Mouse (Mus musculus) right cerebral cortex, adult 2 months (tissue): ENCODE results near the gene Rfesd.

ENCODE experiments used
- DNase-seq, 2 experiments: peaks; one replicate each; pipeline ENCODE4 v3.0.0; 2021 to 2022; ENCODE audit warnings: low spot score in 2 of 2

Rfesd gene

GRCm38 (mm10) chr13:76017974-76018843 lies at the start of gene Rfesd:
Gene Rfesd (minus strand): TSS chr13:76018719.
- DNase-seq, result peak; percentile 95

- DNase-seq, result no peak
Observed at GRCm38 (mm10) chr13:76064363-76064945, 45.9 kb upstream of the Rfesd start.

GRCm38 (mm10) chr13:76063548-76063947 lies 45.0 kb upstream of the Rfesd start:
- no peak for DNase-seq

GRCm38 (mm10) chr13:76062569-76062968 lies 44.0 kb upstream of the Rfesd start:
- DNase-seq, result no peak

- no peak for DNase-seq
Observed at GRCm38 (mm10) chr13:76062126-76062525, 43.6 kb upstream of the Rfesd start.

- DNase-seq, result no peak
Observed at GRCm38 (mm10) chr13:76059591-76059990, 41.1 kb upstream of the Rfesd start.

- peak; percentile 47 to 52 for DNase-seq
Observed at GRCm38 (mm10) chr13:76057267-76058069, 38.9 kb upstream of the Rfesd start.

- DNase-seq, result no peak
Observed at GRCm38 (mm10) chr13:76056896-76057266, 38.4 kb upstream of the Rfesd start, which contains the start of gene Gpr150. Gene Gpr150 (minus strand): TSS chr13:76056996.

GRCm38 (mm10) chr13:76056261-76056724 lies 37.8 kb upstream of the Rfesd start:
- peak; percentile 76 to 81 for DNase-seq

GRCm38 (mm10) chr13:76055391-76056232 lies 37.1 kb upstream of the Rfesd start:
- DNase-seq, result peak; percentile 44 to 56

- DNase-seq, result no peak
Observed at GRCm38 (mm10) chr13:76044971-76045370, 26.5 kb upstream of the Rfesd start.

- no peak for DNase-seq
Observed at GRCm38 (mm10) chr13:76042455-76042854, 23.9 kb upstream of the Rfesd start.

- DNase-seq, result no peak
Observed at GRCm38 (mm10) chr13:76024588-76024987, 6.1 kb upstream of the Rfesd start.

GRCm38 (mm10) chr13:76021782-76022181 lies 3.3 kb upstream of the Rfesd start:
- peak; percentile 31 to 37 for DNase-seq

- DNase-seq, result no peak
Observed at GRCm38 (mm10) chr13:76018844-76019400, 403 bp upstream of the Rfesd start.

GRCm38 (mm10) chr13:76017465-76017864 lies 1.1 kb downstream of the Rfesd start:
- no peak for DNase-seq

- DNase-seq, result no peak
Observed at GRCm38 (mm10) chr13:76014511-76014910, 4.0 kb downstream of the Rfesd start.

GRCm38 (mm10) chr13:76003272-76003671 lies 15.2 kb downstream of the Rfesd start:
- DNase-seq, result no peak

- no peak for DNase-seq
Observed at GRCm38 (mm10) chr13:75992169-75993028, 26.1 kb downstream of the Rfesd start.

- DNase-seq, result peak; percentile 11 to 12
Observed at GRCm38 (mm10) chr13:75988096-75988495, 30.4 kb downstream of the Rfesd start.
